ENCODE assay signal across 15 mouse cellular contexts in the genomic region with DNA sequence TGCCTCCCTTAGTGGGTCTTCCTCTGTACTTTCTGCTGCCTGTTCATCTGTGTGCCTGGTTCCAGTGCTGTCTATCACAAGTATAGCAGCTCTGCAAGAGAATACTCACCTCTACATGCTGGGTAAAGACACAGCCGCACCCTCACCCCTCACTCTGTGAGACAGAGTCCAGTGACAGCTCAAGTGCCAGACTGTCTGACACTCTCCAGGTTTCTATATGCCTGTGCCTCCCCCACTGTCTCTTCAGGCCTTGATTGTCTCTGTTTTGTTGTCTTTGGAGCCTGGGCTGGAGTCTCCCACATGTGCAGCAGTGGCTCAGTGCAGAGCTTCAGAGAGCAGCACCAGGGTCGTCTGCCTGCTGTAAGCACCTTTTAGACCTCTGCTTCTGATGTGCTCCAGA.
"Had no signal": no experiment of that assay in that cellular context is flagged by ENCODE, and none has a peak within 500 bp of the region (broad histone marks: within the 10 kb centered on the region; RNA-seq: fewer than 3 reads in every experiment).

No protein-coding gene starts in this region.

- H3K4me1 ChIP-seq: limb, embryonic 12.5 days; lung, embryonic 15.5 days; midbrain, embryonic 12.5 days had no signal

- DNase-seq: kidney, adult 9 months; kidney, postnatal 4 days; liver; liver, embryonic 13.5 days; liver, postnatal 0 days; lung, postnatal 14 days; right cerebral cortex, adult 18-20 months; right cerebral cortex, postnatal 25 days; thymus, postnatal 36 days had no signal

- H3K9ac ChIP-seq: limb, embryonic 12.5 days; liver, embryonic 13.5 days; liver, postnatal 0 days; lung, embryonic 15.5 days; midbrain, embryonic 12.5 days had no signal

- H3K4me3 ChIP-seq: layer of hippocampus, adult 2 months; limb, embryonic 12.5 days; liver, embryonic 13.5 days; lung, embryonic 15.5 days; megakaryocyte, embryonic 14.5 days; midbrain, embryonic 12.5 days had no signal

- H3K27me3 ChIP-seq: limb, embryonic 12.5 days; liver, embryonic 13.5 days; lung, embryonic 15.5 days; midbrain, embryonic 12.5 days had no signal

- H3K4me2 ChIP-seq: limb, embryonic 12.5 days; liver, embryonic 13.5 days; lung, embryonic 15.5 days; midbrain, embryonic 12.5 days had no signal

- H3K9me3 ChIP-seq: limb, embryonic 12.5 days; liver, embryonic 13.5 days; lung, embryonic 15.5 days; megakaryocyte, embryonic 14.5 days; midbrain, embryonic 12.5 days had no signal

- H3K27ac ChIP-seq: layer of hippocampus, adult 2 months; limb, embryonic 12.5 days; liver, embryonic 13.5 days; lung, embryonic 15.5 days; macrophage; midbrain, embryonic 12.5 days had no signal

- ATAC-seq: liver, postnatal 0 days had no signal
